Mouse (Mus musculus) R1 (cell line): ENCODE measurements at regions not wholly inside any gene's neighbourhood (a gene's known extent, or its start where the extent isn't known, plus 50 kb on each side); places are given as distances from the start of the nearest gene placed in this dataset.

ENCODE experiments used
- DNase-seq: peaks from one replicate; pipeline ENCODE4 v3.0.0-alpha.2; 2018; ENCODE audit warnings: low read depth, low spot score

- DNase-seq, result no peak
Observed at GRCm38 (mm10) chr16:74598361-74598760, 186.7 kb upstream of the Robo2 start.

GRCm38 (mm10) chr16:74597735-74598340 is 186.2 kb upstream of the Robo2 start:
- DNase-seq, result no peak

- DNase-seq, result no peak
Observed at GRCm38 (mm10) chr16:74591896-74592295, 180.3 kb upstream of the Robo2 start.

GRCm38 (mm10) chr16:74582645-74583423 is 171.2 kb upstream of the Robo2 start:
- DNase-seq, result no peak

GRCm38 (mm10) chr16:74548374-74548773 is 136.7 kb upstream of the Robo2 start:
- DNase-seq, result no peak

- no peak for DNase-seq
Observed at GRCm38 (mm10) chr16:74530531-74530930, 118.9 kb upstream of the Robo2 start.

- no peak for DNase-seq
Observed at GRCm38 (mm10) chr16:74528245-74528644, 116.6 kb upstream of the Robo2 start.

- DNase-seq, result no peak
Observed at GRCm38 (mm10) chr16:74526521-74526920, 114.9 kb upstream of the Robo2 start.

GRCm38 (mm10) chr16:74520501-74520900 is 108.9 kb upstream of the Robo2 start:
- DNase-seq, result no peak

GRCm38 (mm10) chr16:74517888-74518287 is 106.3 kb upstream of the Robo2 start:
- no peak for DNase-seq

GRCm38 (mm10) chr16:74517374-74517773 is 105.7 kb upstream of the Robo2 start:
- DNase-seq, result no peak

GRCm38 (mm10) chr16:74514481-74514880 is 102.9 kb upstream of the Robo2 start:
- no peak for DNase-seq

GRCm38 (mm10) chr16:74510383-74510782 is 98.8 kb upstream of the Robo2 start:
- no peak for DNase-seq

- DNase-seq, result no peak
Observed at GRCm38 (mm10) chr16:74509489-74509888, 97.9 kb upstream of the Robo2 start.

- no peak for DNase-seq
Observed at GRCm38 (mm10) chr16:74506719-74507118, 95.1 kb upstream of the Robo2 start.

- no peak for DNase-seq
Observed at GRCm38 (mm10) chr16:74506173-74506709, 94.6 kb upstream of the Robo2 start.

GRCm38 (mm10) chr16:74504426-74504825 is 92.8 kb upstream of the Robo2 start:
- no peak for DNase-seq

GRCm38 (mm10) chr16:74500687-74501086 is 89.1 kb upstream of the Robo2 start:
- DNase-seq, result no peak

- DNase-seq, result no peak
Observed at GRCm38 (mm10) chr16:74467745-74468420, 56.3 kb upstream of the Robo2 start.

- no peak for DNase-seq
Observed at GRCm38 (mm10) chr16:74467159-74467558, 55.5 kb upstream of the Robo2 start.

GRCm38 (mm10) chr16:74464835-74465234 is 53.2 kb upstream of the Robo2 start:
- DNase-seq, result no peak

- no peak for DNase-seq
Observed at GRCm38 (mm10) chr16:74464290-74464689, 52.7 kb upstream of the Robo2 start.
